Mouse (Mus musculus): Measurements from ENCODE around the gene Fstl3. TPM values are rescaled to one million over a fixed set of nuclear protein-coding genes. Genes with fewer than 3 reads are reported as not detected.
A peak's percentile ranks its signal among the peaks of the same experiment; 100 is the strongest.

Gene Fstl3
- polyA plus RNA-seq, 1 experiment from 2014 or later = 1.3 TPM

DNA sequence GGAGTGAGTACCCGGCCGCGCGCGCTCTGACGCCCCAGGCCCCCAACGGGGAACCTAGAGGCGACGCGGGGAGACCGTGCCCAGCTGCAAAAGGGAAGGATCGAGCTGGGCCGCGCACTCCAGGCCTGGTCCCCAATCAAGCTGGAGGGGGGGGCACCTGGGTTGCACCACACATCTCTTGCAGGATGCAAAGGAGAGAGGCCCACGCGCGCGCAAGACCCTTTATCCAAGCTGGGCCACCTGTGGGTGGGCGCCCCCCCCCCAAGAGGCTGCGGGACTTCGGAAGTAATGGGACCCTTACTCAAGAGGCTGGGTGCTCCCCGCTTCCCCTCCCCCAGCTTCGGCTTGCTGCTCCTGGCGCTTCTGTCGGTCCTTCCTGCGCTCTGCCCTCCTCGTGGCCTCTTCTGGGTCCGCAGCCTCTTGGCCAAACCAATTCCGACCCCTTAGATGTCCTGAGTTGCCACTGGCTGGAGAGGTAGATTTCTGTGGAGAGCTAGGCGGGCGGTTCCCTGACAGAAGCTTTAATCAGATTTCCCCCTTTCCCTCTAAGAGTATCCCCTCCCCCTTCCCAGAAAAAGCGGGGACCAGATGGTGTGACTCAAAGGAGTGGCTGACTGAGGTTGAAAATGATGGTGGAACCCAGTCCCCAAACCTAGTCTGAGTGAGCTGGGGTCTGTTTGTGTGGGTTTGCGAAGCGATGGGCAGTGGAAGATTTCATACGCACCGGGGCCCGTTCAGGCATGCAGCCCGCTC, 16.8 kb downstream of the Fstl3 start:
- ATAC-seq (ENCODE audit: low FRiP score) = peak; percentile 44
- Histone ChIP-seq H3K4me2 (peak overlapping the region; percentile 95), H3K27me3 (0 out of 2 replicates have a peak, but pooled peaks cover 4% of the 10 kb centered on the region), H3K4me1 (replicated peaks) (peaks cover 48% of the 10 kb centered on the region), H3K4me3 (peak overlapping the region; percentile 96), H3K27ac (peak overlapping the region; percentile 94), H3K9me3 (no peaks in the 10 kb centered on the region), H3K36me3 (0 out of 2 replicates have a peak, but pooled peaks cover 3% of the 10 kb centered on the region), H3K9ac (peak overlapping the region; percentile 97)
- WGBS = 1% methylated on average over 38 of the region's 38 CpGs

DNA sequence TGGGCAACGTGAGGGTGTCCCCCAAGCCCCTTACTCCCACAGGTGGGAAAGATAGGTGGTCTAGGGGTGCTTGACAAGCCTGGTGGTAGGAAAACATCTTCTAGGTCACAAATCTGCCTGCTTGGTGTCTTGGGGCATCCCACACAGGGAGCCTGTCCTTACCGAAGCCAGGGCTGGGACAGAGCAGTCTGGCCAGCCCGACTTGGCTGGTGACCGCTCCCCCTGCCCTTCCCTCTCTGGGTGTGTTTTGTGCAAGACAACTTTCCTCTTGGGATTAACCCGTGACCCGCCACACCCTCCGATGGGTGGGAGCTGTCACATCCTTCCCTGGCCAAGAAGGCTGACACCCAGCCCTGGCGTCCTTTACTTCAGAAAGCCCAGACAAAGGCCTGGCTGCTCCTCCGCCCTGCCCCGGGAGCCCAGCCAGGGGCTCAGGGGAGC, 17.4 kb downstream of the Fstl3 start:
- 3% methylated on average over 10 of the region's 10 CpGs for WGBS
- Histone ChIP-seq H3K4me1 (replicated peaks) (peaks cover 51% of the 10 kb centered on the region), H3K27me3 (0 out of 2 replicates have a peak, but pooled peaks cover 4% of the 10 kb centered on the region), H3K9ac (peak overlapping the region; percentile 97), H3K9me3 (no peaks in the 10 kb centered on the region), H3K27ac (peak overlapping the region; percentile 94), H3K4me2 (peak overlapping the region; percentile 95), H3K4me3 (peak overlapping the region; percentile 96), H3K36me3 (0 out of 2 replicates have a peak, but pooled peaks cover 3% of the 10 kb centered on the region)
- peak; percentile 61 for ATAC-seq (ENCODE audit: low FRiP score)

DNA sequence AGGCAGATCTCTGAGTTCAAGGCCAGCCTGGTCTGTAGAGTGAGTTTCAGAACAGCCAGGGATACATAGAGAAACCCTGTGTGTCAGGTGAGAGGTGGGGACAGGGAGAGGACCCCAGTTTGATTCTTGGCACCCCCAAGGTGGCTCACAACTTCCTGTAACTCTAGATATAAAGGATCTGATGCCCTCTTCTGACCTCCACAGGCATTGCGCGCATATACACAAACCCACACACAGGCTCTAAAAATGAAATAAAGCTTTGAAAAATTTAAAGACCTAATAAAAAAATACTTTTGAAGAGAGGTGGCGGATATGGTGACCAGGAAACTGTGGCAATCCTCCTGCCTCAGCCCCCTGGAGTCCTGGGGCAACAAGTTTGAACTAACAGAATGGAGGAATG, 18.8 kb downstream of the Fstl3 start:
- H3K4me2 ChIP-seq = 0 out of 2 replicates have a peak overlapping the region, but pooled peaks have one; percentile 95
- H3K27me3 ChIP-seq = no peaks in the 10 kb centered on the region
- 98% methylated on average over 3 of the region's 3 CpGs for WGBS
- H3K9ac ChIP-seq = no peak overlapping the region
- H3K4me1 ChIP-seq (replicated peaks) = peaks cover 60% of the 10 kb centered on the region
- H3K4me3 ChIP-seq = no peak overlapping the region
- H3K27ac ChIP-seq = no peak overlapping the region
- H3K9me3 ChIP-seq = no peaks in the 10 kb centered on the region
- H3K36me3 ChIP-seq = peaks cover 8% of the 10 kb centered on the region
- no peak for ATAC-seq (ENCODE audit: low FRiP score)

DNA sequence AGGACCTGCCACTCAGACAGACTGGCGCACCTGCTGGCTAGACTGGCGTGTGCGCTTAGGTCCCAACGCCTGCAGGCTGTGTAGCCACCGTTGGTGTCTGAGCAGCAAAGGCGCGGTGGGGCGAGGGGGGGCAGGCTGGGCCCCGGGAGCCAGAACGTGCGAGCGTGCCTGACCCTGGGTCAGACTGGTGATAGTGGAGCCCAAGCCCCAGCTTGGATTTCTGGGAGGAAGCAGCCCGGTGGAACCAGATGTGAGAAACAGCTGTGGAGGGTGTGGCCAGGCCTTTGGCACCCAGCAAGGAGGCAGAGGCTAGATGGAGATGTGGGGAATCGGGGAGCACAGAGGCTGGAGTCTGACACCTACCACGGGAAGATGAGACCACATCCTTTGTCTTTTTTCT, 20.3 kb downstream of the Fstl3 start:
- Histone ChIP-seq H3K9ac (peak overlapping the region; percentile 70), H3K9me3 (no peaks in the 10 kb centered on the region), H3K36me3 (peaks cover 8% of the 10 kb centered on the region), H3K4me3 (peak overlapping the region; percentile 26), H3K4me2 (peak overlapping the region; percentile 95), H3K4me1 (replicated peaks) (peaks cover 74% of the 10 kb centered on the region), H3K27me3 (no peaks in the 10 kb centered on the region), H3K27ac (peak overlapping the region; percentile 74)
- 36% methylated on average over 15 of the region's 15 CpGs for WGBS
- no peak for ATAC-seq (ENCODE audit: low FRiP score)

DNA sequence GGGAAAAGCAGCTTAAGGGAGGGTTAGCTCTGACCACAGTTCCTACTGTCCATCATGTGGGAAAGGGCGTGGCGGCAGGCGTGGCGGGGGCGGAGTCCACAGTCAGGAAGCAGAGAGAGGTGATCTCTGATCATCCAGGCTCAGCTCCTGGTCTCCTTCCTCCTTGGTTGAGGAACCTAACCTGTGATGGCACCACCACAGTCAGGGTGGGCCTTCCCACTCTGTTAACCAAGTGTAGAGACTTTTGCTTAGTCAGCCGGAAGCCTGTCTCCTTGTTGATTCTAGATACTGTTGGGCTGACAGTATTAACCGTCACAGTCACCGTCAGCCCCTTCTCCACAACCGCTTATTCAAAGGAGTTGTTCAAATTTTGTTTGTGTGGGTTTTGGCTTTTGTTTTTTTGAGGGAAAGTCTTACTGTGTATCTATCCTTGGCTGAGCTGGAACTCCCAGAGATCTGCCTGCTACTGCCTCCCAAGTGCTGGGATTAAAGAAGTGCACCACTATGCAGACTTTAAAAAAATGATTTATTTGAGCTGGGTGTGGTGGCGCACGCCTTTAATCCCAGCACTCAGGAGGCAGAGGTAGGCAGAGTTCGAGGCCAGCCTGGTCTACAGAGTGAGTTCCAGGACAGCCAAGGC, 21.3 kb downstream of the Fstl3 start:
- no peak for ATAC-seq (ENCODE audit: low FRiP score)
- H3K36me3 ChIP-seq = peaks cover 8% of the 10 kb centered on the region
- H3K9ac ChIP-seq = no peak overlapping the region
- H3K4me2 ChIP-seq = no peak overlapping the region
- WGBS = 92% methylated on average over 12 of the region's 12 CpGs
- peaks cover 79% of the 10 kb centered on the region for H3K4me1 ChIP-seq (replicated peaks)
- no peaks in the 10 kb centered on the region for H3K27me3 ChIP-seq
- no peaks in the 10 kb centered on the region for H3K9me3 ChIP-seq
- no peak overlapping the region for H3K4me3 ChIP-seq
- peak overlapping the region; percentile 18; the same call in 1 of the 2 replicates for H3K27ac ChIP-seq

DNA sequence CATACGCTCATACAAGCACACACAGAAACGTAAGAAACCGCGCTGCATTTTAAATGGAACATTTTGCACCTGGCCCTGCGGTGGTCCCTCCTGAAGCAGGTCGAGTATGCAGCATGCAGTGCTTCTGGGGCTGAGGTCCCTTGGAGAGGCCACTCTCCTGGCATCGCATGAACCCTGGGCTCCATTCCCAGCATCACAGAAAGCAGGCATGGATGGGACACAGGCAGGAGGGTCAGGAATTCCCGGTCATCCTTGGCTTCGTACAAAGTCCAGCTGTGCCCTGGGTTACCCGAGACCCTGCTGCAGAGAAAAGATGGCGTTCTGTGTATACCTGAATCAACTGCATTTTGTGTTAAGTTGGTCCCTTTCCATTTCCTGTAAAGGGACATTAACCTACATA, 23.4 kb downstream of the Fstl3 start:
- Histone ChIP-seq H3K4me1 (replicated peaks) (peaks cover 88% of the 10 kb centered on the region), H3K36me3 (peaks cover 8% of the 10 kb centered on the region), H3K4me2 (no peak overlapping the region), H3K9ac (peak overlapping the region; percentile 53; the same call in 1 of the 2 replicates), H3K27ac (peak overlapping the region; percentile 48), H3K4me3 (no peak overlapping the region), H3K27me3 (no peaks in the 10 kb centered on the region), H3K9me3 (no peaks in the 10 kb centered on the region)
- 76% methylated on average over 11 of the region's 11 CpGs for WGBS
- no peak for ATAC-seq (ENCODE audit: low FRiP score)

DNA sequence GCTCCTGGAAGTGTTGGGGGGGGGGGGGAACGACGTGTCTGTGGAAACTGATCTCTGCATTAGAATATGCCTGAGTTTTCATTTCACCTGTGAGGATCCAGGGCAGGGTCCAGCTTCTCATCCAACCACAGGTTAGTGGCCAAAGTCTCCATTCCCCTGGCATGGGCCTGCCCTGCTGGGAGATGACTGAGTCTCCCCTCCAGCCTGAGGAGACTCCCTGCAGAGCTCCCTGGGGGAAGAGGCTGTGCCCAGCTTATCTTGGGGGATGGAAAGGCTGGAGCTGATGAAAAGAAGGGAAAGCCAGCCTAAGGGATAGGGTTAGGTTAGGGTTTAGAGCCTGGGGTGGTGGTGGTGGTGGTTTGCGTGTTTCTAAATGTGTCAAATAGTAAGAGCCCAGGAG, 24.8 kb downstream of the Fstl3 start:
- peaks cover 10% of the 10 kb centered on the region for H3K36me3 ChIP-seq
- ATAC-seq (ENCODE audit: low FRiP score) = no peak
- H3K4me2 ChIP-seq = peak overlapping the region; percentile 26
- H3K4me1 ChIP-seq (replicated peaks) = peaks cover 87% of the 10 kb centered on the region
- H3K9me3 ChIP-seq = no peaks in the 10 kb centered on the region
- peak overlapping the region; percentile 98 for H3K27ac ChIP-seq
- peak overlapping the region; percentile 68 for H3K9ac ChIP-seq
- WGBS = 13% methylated on average over 3 of the region's 3 CpGs
- H3K27me3 ChIP-seq = no peaks in the 10 kb centered on the region
- H3K4me3 ChIP-seq = no peak overlapping the region

DNA sequence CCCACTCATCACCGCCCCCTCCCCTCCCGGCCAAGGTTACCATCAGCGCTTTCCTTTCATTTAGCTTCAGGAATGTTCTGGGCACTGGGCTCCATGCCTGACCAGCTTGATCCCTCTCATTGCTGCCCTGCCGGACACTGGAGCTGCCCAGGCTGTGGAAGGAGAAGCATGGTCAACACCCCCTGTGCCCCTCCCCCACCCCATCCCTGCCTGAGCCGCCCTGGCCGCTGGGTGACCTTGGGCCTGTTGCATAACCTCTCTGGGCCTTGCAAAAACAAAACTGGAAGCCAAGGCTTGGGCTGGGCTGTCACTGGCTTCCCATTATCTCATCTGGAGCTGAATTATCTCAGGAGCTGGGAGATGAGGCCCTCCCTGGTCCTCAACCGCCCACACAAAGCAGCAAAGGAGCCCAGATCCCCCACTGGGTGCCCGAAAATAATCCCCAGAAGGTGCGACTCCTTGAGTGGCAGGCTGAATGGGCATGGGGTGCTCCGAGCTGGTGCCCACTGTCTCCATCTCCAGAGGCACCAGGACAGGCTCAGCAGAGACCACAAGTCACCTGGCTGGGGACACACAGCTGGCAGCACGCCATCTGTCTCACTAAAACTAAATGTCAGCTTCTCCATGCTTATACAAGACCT, 25.4 kb downstream of the Fstl3 start:
- H3K4me3 ChIP-seq = no peak overlapping the region
- peak overlapping the region; percentile 68 for H3K9ac ChIP-seq
- H3K36me3 ChIP-seq = peaks cover 13% of the 10 kb centered on the region
- no peaks in the 10 kb centered on the region for H3K9me3 ChIP-seq
- peaks cover 87% of the 10 kb centered on the region for H3K4me1 ChIP-seq (replicated peaks)
- peak overlapping the region; percentile 98 for H3K27ac ChIP-seq
- peak overlapping the region; percentile 26 for H3K4me2 ChIP-seq
- no peaks in the 10 kb centered on the region for H3K27me3 ChIP-seq
- WGBS = 35% methylated on average over 11 of the region's 11 CpGs
- no peak for ATAC-seq (ENCODE audit: low FRiP score)

DNA sequence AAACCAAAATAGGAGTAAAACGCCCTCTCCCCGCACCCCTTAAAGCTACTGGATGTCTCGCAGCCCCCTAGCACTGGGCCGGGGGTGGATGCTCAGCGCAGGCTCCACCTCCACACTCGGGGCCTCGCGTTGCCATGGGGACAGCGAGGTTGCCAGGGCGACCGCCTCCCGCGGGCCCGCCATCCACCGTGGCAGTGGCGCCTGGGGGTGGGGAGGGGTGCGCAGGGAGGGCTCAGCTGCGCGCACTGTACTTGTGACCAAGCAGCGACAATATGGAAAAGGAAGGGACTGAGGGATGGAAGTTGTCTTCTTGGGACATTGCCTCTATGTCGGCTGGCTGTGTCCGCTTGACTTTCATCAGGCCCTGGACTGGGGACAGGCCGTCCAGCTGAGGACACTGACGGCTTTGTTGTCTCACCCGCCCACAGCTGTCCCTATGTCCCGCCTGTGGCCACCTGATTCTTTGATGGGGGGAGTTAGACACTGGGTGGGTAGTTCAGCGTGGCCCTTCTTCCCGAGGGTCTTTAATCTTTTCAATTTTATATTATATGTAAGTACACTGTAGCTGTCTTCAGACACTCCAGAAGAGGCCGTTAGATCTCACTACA, 26.7 kb downstream of the Fstl3 start:
- peaks cover 87% of the 10 kb centered on the region for H3K4me1 ChIP-seq (replicated peaks)
- H3K4me2 ChIP-seq = peak overlapping the region; percentile 58
- ATAC-seq (ENCODE audit: low FRiP score) = peak; percentile 92
- peaks cover 27% of the 10 kb centered on the region for H3K36me3 ChIP-seq
- WGBS = 6% methylated on average over 29 of the region's 29 CpGs
- H3K4me3 ChIP-seq = peak overlapping the region; percentile 30
- H3K27ac ChIP-seq = peak overlapping the region; percentile 98
- no peaks in the 10 kb centered on the region for H3K9me3 ChIP-seq
- peak overlapping the region; percentile 68 for H3K9ac ChIP-seq
- H3K27me3 ChIP-seq = no peaks in the 10 kb centered on the region

DNA sequence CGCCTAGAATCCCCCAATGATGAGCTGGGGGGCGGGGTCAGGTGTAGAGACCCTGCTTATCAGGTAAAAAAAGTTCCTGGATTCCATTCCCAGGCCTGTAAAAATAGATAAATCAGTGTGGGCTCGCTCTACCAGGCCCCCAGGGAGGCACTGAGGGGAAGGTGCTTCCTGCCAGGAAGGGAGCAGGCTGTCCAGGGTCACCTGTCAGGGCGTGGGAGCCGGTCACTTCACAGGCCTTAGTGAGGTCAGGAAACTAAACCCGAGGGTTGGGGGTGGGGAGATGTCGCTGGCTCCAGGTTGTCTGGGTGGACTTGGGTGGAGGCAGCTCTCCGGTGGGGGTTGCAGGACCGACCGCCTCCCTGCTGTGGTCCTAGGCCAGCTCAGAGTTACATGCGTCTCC, 28.6 kb downstream of the Fstl3 start:
- Histone ChIP-seq H3K27me3 (no peaks in the 10 kb centered on the region), H3K27ac (peak overlapping the region; percentile 98; the same call in 1 of the 2 replicates), H3K36me3 (peaks cover 41% of the 10 kb centered on the region), H3K9me3 (no peaks in the 10 kb centered on the region), H3K4me3 (no peak overlapping the region), H3K4me2 (no peak overlapping the region), H3K4me1 (replicated peaks) (peaks cover 77% of the 10 kb centered on the region), H3K9ac (peak overlapping the region; percentile 19; the same call in 1 of the 2 replicates)
- 76% methylated on average over 11 of the region's 11 CpGs for WGBS
- ATAC-seq (ENCODE audit: low FRiP score) = no peak

DNA sequence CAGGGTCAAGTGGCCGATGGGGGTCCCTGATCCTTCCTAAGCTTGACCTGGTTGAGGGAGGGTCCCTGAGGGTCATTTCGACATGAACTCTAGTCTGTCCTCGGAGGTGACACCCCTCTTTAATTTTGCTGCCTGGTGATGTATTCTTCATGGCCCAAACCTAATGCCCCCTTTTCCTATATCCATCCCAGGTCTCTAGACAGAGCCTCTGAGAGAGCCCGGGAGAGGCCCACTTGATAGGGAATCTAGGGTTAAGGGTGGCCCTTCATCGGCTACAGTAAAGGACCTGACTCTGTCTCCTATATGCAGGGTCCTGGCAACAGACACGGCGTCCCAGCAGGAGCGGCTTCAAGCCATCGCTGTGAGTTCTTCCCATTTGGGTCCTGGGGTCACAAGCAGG, 29.3 kb downstream of the Fstl3 start:
- no peaks in the 10 kb centered on the region for H3K27me3 ChIP-seq
- H3K27ac ChIP-seq = peak overlapping the region; percentile 98; the same call in 1 of the 2 replicates
- no peak overlapping the region for H3K4me3 ChIP-seq
- H3K9ac ChIP-seq = no peak overlapping the region
- H3K4me2 ChIP-seq = no peak overlapping the region
- H3K4me1 ChIP-seq (replicated peaks) = peaks cover 70% of the 10 kb centered on the region
- peaks cover 46% of the 10 kb centered on the region for H3K36me3 ChIP-seq
- 83% methylated on average over 9 of the region's 9 CpGs for WGBS
- ATAC-seq (ENCODE audit: low FRiP score) = no peak
- no peaks in the 10 kb centered on the region for H3K9me3 ChIP-seq

DNA sequence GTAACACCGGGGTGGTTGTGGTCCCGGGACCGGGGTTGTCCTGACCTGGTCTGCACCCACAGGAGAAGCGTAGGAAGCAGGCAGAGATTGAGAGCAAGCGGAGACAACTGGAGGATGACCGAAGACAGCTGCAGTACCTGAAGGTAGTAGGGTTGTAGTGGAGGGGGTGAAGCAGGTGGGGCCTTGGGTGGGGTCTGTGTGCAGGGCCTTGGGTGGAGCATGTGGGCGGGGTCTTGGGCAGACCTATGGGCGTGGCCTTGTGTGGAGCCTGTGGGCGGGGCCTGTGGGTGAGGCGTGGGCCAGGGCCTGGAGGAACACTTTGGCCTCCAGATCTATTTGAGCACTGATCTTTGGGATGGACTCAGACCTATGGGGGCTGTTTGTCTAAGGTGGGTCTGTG, 29.9 kb downstream of the Fstl3 start:
- H3K4me1 ChIP-seq (replicated peaks) = peaks cover 63% of the 10 kb centered on the region

More for the DNA sequence above, 29.9 kb downstream of the Fstl3 start:
- Histone ChIP-seq H3K27ac (peak overlapping the region; percentile 98), H3K4me2 (no peak overlapping the region), H3K9me3 (no peaks in the 10 kb centered on the region), H3K36me3 (peaks cover 52% of the 10 kb centered on the region), H3K4me3 (no peak overlapping the region), H3K9ac (no peak overlapping the region), H3K27me3 (no peaks in the 10 kb centered on the region)
- no peak for ATAC-seq (ENCODE audit: low FRiP score)
- WGBS = 85% methylated on average over 10 of the region's 10 CpGs
